Mouse (Mus musculus) liver, embryonic 15.5 days (tissue): ENCODE measurements around the gene Gpat2. TPM values are rescaled to one million over a fixed set of nuclear protein-coding genes. Genes with fewer than 3 reads are reported as not detected.

Source experiments
- ATAC-seq: fragments of 200-750 bp; cut with Nextera tagmentation; 2 replicates; pipeline ENCODE4 v1.8.0; 2017; ENCODE audit warnings: moderate number of reproducible peaks, mild to moderate bottlenecking, moderate library complexity; ENCODE audit not compliant: insufficient read depth
- H3K27ac ChIP-seq: fragments of 300-500 bp; sonication (generic); replicated peaks from 2 replicates; pipeline ENCODE4 v1.5.1; 2015; ENCODE audit warnings: mild to moderate bottlenecking, inconsistent platforms
- H3K27me3 ChIP-seq: fragments of 300-500 bp; sonication (generic); 2 replicates; pipeline ENCODE4 v1.6.1; 2015; ENCODE audit warnings: mild to moderate bottlenecking, inconsistent platforms
- H3K36me3 ChIP-seq: fragments of 300-500 bp; sonication (generic); replicated peaks from 2 replicates; pipeline ENCODE4 v1.6.1; 2015; ENCODE audit warnings: moderate library complexity, mild to moderate bottlenecking, inconsistent platforms
- H3K4me1 ChIP-seq: fragments of 300-500 bp; sonication (generic); replicated peaks from 2 replicates; pipeline ENCODE4 v1.6.1; 2015; ENCODE audit warnings: inconsistent platforms
- H3K4me2 ChIP-seq: fragments of 300-500 bp; sonication (generic); 2 replicates; pipeline ENCODE4 v1.6.1; 2015; ENCODE audit warnings: moderate library complexity, mild to moderate bottlenecking, inconsistent platforms
- H3K4me3 ChIP-seq: fragments of 300-500 bp; sonication (generic); replicated peaks from 2 replicates; pipeline ENCODE4 v1.5.1; 2015; ENCODE audit warnings: mild to moderate bottlenecking, inconsistent platforms
- H3K9ac ChIP-seq: fragments of 300-500 bp; sonication (generic); 2 replicates; pipeline ENCODE4 v1.6.1; 2015; ENCODE audit warnings: moderate library complexity, mild to moderate bottlenecking, inconsistent platforms
- H3K9me3 ChIP-seq: fragments of 300-500 bp; sonication (generic); replicated peaks from 2 replicates; pipeline ENCODE4 v1.6.1; 2016; ENCODE audit warnings: inconsistent platforms
- WGBS: fragments of 180-500 bp; shearing (Covaris S2); methylation state at CpG from one replicate; pipeline ENCODE4 v1.1.7; 2015; ENCODE audit warnings: mixed read lengths; ENCODE audit not compliant: insufficient replicate concordance; 5-methylcytosine and 5-hydroxymethylcytosine counted together
- polyA plus RNA-seq: library from polyadenylated mRNA; unstranded; fragments of >200 nt; fragmentation: Nextera tagmentation; extraction: Ambion mirVana; gene quantifications from 2 replicates; pipeline ENCODE4 v1.2.1, GENCODE M21; 2015

Gpat2 gene
- 0.35 and 0.63 TPM in 2 replicates for polyA plus RNA-seq

GRCm38 (mm10) chr2:127424977-127425376 is at the start of gene Gpat2:
Gene Gpat2, plus strand, starts transcription at chr2:127425199.
- peaks cover 37% of the 10 kb centered on the region for H3K27me3 ChIP-seq
- no peak within 1 kb of the TSS for H3K4me3 ChIP-seq
- H3K36me3 ChIP-seq = no peaks in the 10 kb centered on the region
- no peak within 1 kb of the TSS for H3K4me2 ChIP-seq
- 0 out of 2 replicates have a peak, but pooled peaks cover 1% of the 10 kb centered on the region for H3K4me1 ChIP-seq
- ATAC-seq = no peak
- H3K9ac ChIP-seq = no peak within 1 kb of the TSS
- no peak within 1 kb of the TSS for H3K27ac ChIP-seq
- H3K9me3 ChIP-seq = no peaks in the 10 kb centered on the region
- 80% methylated on average over 17 of the region's 17 CpGs for WGBS

DNA sequence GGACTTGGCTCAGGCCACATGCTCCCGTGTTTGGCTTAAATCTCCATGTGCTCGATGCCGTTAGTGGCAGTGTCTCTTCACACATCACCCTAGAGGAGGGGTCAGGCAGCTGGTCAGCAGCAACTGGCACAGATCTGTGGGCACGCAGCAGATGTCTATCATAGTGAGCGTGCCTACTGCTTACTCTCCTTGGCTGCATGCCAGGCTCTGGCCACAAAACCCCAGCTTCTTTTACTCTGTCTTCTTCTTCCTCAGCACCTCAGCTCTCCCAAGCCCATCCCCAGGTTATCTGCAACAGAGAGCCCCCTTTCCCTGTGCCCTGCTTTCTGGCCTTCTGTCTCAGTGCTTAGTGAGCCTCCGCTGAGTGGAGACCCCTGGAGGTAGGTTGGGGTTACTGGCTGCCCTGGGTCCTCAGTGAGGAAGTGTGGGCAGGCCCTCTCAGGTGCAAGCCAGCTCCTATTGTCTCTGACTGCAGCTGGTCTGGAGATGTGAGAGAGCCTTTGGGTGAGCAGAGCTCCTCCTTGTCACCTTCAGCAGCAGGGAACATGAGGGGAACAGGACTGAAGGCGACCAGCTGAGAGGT is 49.1 kb upstream of the Gpat2 start:
- no peaks in the 10 kb centered on the region for H3K27me3 ChIP-seq
- H3K9ac ChIP-seq = peak overlapping the region; percentile 57
- 39% methylated on average over 7 of the region's 7 CpGs for WGBS
- no peaks in the 10 kb centered on the region for H3K36me3 ChIP-seq
- H3K4me2 ChIP-seq = peak overlapping the region; percentile 74
- peaks cover 90% of the 10 kb centered on the region for H3K4me1 ChIP-seq
- peak overlapping the region; percentile 93 for H3K27ac ChIP-seq
- H3K9me3 ChIP-seq = no peaks in the 10 kb centered on the region
- ATAC-seq = no peak
- H3K4me3 ChIP-seq = peak overlapping the region; percentile 46

GRCm38 (mm10) chr2:127376423-127377051 is 48.5 kb upstream of the Gpat2 start:
- Histone ChIP-seq H3K27me3 (no peaks in the 10 kb centered on the region), H3K4me2 (peak overlapping the region; percentile 74), H3K4me3 (peak overlapping the region; percentile 46), H3K27ac (peak overlapping the region; percentile 93), H3K9ac (peak overlapping the region; percentile 57; the same call in 1 of the 2 replicates), H3K4me1 (peaks cover 84% of the 10 kb centered on the region), H3K9me3 (no peaks in the 10 kb centered on the region), H3K36me3 (no peaks in the 10 kb centered on the region)
- 73% methylated on average over 6 of the region's 6 CpGs for WGBS
- no peak for ATAC-seq

- Histone ChIP-seq H3K9me3 (no peaks in the 10 kb centered on the region), H3K36me3 (no peaks in the 10 kb centered on the region), H3K4me3 (no peak overlapping the region), H3K4me1 (peaks cover 68% of the 10 kb centered on the region), H3K27me3 (0 out of 2 replicates have a peak, but pooled peaks cover 3% of the 10 kb centered on the region), H3K4me2 (no peak overlapping the region), H3K27ac (peak overlapping the region; percentile 34), H3K9ac (no peak overlapping the region)
- no peak for ATAC-seq
- 61% methylated on average over 7 of the region's 7 CpGs for WGBS
These were observed 46.9 kb upstream of the Gpat2 start for GRCm38 (mm10) chr2:127377942-127378610.

DNA sequence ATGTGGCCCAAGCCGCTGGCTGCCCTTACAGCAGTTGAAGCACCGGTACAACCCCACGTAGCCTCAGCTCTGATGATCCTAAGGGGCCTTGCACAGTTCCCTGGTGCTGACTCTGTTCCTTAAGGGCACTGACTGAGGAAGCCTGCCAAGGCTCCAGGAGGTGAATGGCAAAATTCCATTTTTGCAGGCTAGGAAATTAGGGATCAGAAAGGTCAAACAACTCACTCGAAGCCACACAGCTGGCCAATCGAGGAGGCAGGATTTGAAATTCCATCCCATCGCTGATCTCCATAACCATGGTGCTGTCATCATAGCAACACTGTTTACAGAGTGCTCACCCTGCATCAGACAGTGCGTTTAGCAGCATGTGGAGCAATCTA is 46.4 kb upstream of the Gpat2 start:
- peaks cover 63% of the 10 kb centered on the region for H3K4me1 ChIP-seq
- 0 out of 2 replicates have a peak, but pooled peaks cover 3% of the 10 kb centered on the region for H3K27me3 ChIP-seq
- 74% methylated on average over 7 of the region's 7 CpGs for WGBS
- H3K9ac ChIP-seq = no peak overlapping the region
- H3K4me3 ChIP-seq = no peak overlapping the region
- no peaks in the 10 kb centered on the region for H3K9me3 ChIP-seq
- peak overlapping the region; percentile 16; the same call in 1 of the 2 replicates for H3K27ac ChIP-seq
- no peak for ATAC-seq
- H3K36me3 ChIP-seq = no peaks in the 10 kb centered on the region
- no peak overlapping the region for H3K4me2 ChIP-seq

- peaks cover 56% of the 10 kb centered on the region for H3K4me1 ChIP-seq
- no peak for ATAC-seq
- no peak overlapping the region for H3K27ac ChIP-seq
- H3K9ac ChIP-seq = no peak overlapping the region
- no peak overlapping the region for H3K4me3 ChIP-seq
- WGBS = 72% methylated on average over 3 of the region's 3 CpGs
- H3K36me3 ChIP-seq = no peaks in the 10 kb centered on the region
- H3K4me2 ChIP-seq = no peak overlapping the region
- H3K27me3 ChIP-seq = 0 out of 2 replicates have a peak, but pooled peaks cover 3% of the 10 kb centered on the region
- no peaks in the 10 kb centered on the region for H3K9me3 ChIP-seq
These were observed 45.7 kb upstream of the Gpat2 start for GRCm38 (mm10) chr2:127379250-127379649.

- Histone ChIP-seq H3K9me3 (no peaks in the 10 kb centered on the region), H3K27me3 (0 out of 2 replicates have a peak, but pooled peaks cover 3% of the 10 kb centered on the region), H3K4me3 (no peak overlapping the region), H3K4me1 (peaks cover 10% of the 10 kb centered on the region), H3K4me2 (no peak overlapping the region), H3K9ac (no peak overlapping the region), H3K36me3 (no peaks in the 10 kb centered on the region), H3K27ac (no peak overlapping the region)
- no peak for ATAC-seq
- WGBS = 66% methylated on average over 7 of the region's 7 CpGs
These were observed 41.1 kb upstream of the Gpat2 start for GRCm38 (mm10) chr2:127383881-127384280.

DNA sequence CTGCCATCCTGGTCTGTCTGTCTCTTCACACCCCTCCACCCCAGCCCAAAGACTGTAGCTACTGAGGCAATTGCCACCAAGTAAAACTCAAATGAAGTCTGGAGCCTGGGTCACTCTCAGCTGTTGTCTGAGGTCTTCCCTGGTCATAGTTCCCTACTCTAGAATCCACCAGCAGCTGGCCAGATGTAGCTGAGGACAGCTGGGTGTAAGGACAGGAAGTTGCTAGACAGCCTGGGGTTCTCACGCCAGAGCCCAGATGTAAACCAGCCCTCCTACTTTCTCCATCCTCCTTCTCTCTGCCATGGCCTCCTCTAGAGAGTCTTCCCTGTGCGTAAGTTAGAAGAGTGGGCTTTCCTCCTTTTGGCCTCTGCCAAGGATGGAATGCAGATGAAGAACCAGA is 37.5 kb upstream of the Gpat2 start:
- no peak for ATAC-seq
- Histone ChIP-seq H3K9ac (no peak overlapping the region), H3K4me2 (no peak overlapping the region), H3K4me1 (peaks cover 5% of the 10 kb centered on the region), H3K27ac (no peak overlapping the region), H3K9me3 (no peaks in the 10 kb centered on the region), H3K36me3 (no peaks in the 10 kb centered on the region), H3K4me3 (no peak overlapping the region), H3K27me3 (no peaks in the 10 kb centered on the region)
- 39% methylated on average over 2 of the region's 2 CpGs for WGBS

DNA sequence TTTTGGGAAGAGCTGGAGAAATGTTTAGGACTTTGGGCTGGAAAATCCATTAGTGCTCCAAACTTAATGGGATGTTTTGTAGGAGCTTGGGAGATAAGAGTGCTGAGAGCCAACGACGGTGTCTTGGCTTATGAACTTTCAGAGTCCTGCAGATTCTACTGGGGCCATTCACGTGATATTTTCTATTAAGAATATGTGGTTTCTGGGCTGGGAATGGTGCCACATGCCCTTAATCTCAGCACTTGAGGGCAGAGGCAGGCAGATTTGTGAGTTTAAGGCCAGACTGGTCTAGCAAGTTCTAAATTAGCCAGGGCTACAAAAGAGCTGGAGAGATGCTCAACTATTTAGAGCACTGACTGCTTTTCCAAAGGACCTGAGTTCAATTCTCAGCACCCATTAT is 34.6 kb upstream of the Gpat2 start:
- Histone ChIP-seq H3K4me3 (no peak overlapping the region), H3K27me3 (no peaks in the 10 kb centered on the region), H3K9me3 (no peaks in the 10 kb centered on the region), H3K9ac (no peak overlapping the region), H3K27ac (no peak overlapping the region), H3K4me1 (peaks cover 5% of the 10 kb centered on the region), H3K4me2 (no peak overlapping the region), H3K36me3 (no peaks in the 10 kb centered on the region)
- ATAC-seq = no peak
- WGBS = 65% methylated on average over 3 of the region's 3 CpGs

GRCm38 (mm10) chr2:127390846-127391245 is 34.2 kb upstream of the Gpat2 start:
- Histone ChIP-seq H3K4me1 (peaks cover 5% of the 10 kb centered on the region), H3K27ac (no peak overlapping the region), H3K4me2 (no peak overlapping the region), H3K9me3 (no peaks in the 10 kb centered on the region), H3K27me3 (no peaks in the 10 kb centered on the region), H3K9ac (no peak overlapping the region), H3K36me3 (no peaks in the 10 kb centered on the region), H3K4me3 (no peak overlapping the region)
- 50% methylated on average over 4 of the region's 4 CpGs for WGBS
- ATAC-seq = no peak

- Histone ChIP-seq H3K9me3 (no peaks in the 10 kb centered on the region), H3K36me3 (no peaks in the 10 kb centered on the region), H3K4me1 (peaks cover 5% of the 10 kb centered on the region), H3K4me3 (no peak overlapping the region), H3K4me2 (no peak overlapping the region), H3K27ac (no peak overlapping the region), H3K27me3 (no peaks in the 10 kb centered on the region), H3K9ac (no peak overlapping the region)
- ATAC-seq = no peak
- 28% methylated on average over 3 of the region's 3 CpGs for WGBS
These were observed 33.7 kb upstream of the Gpat2 start for GRCm38 (mm10) chr2:127391323-127391722.
